Mouse (Mus musculus) MEL (cell line): ENCODE measurements around the gene Gtpbp8. TPM values are rescaled to one million over a fixed set of nuclear protein-coding genes. Genes with fewer than 3 reads are reported as not detected.

Experiments
- DNase-seq: peaks from one replicate; pipeline ENCODE4 v3.0.0; 2011; ENCODE audit warnings: low read depth, low spot score
- H3K27ac ChIP-seq: 2 replicates; pipeline ENCODE4 v1.5.1; 2012; ENCODE audit warnings: low read depth, mild to moderate bottlenecking, control low read depth, low read length, moderate library complexity; ENCODE audit not compliant: control insufficient read depth
- H3K27me3 ChIP-seq, 2 experiments: fragments of 150-350 bp in 1 of 2; sonication (generic) in 1 of 2; 2 replicates each; pipeline ENCODE4 v1.6.1; 2012; ENCODE audit warnings: low read length in 2 of 2, mild to moderate bottlenecking in 2 of 2, improper control_type of control experiment in 1 of 2, moderate library complexity in 1 of 2; ENCODE audit not compliant: insufficient read depth in 2 of 2, control insufficient read depth in 1 of 2
- H3K36me3 ChIP-seq, 2 experiments: 2 replicates each; pipeline ENCODE4 v1.6.1; 2012 to 2014; ENCODE audit warnings: low read length in 2 of 2, improper control_type of control experiment in 1 of 2, inconsistent platforms in 1 of 2, mild to moderate bottlenecking in 1 of 2; ENCODE audit not compliant: insufficient read depth in 2 of 2, control insufficient read depth in 1 of 2
- H3K4me1 ChIP-seq, 2 experiments: fragments of 150-350 bp in 1 of 2; sonication (generic) in 1 of 2; 2 replicates each; pipeline ENCODE4 v1.6.1; 2012; ENCODE audit warnings: low read length in 2 of 2, improper control_type of control experiment in 1 of 2, mild to moderate bottlenecking in 1 of 2; ENCODE audit not compliant: insufficient read depth in 2 of 2, control insufficient read depth in 1 of 2
- H3K4me3 ChIP-seq, 2 experiments: fragments of 150-350 bp in 1 of 2; sonication (generic) in 1 of 2; 2 replicates each; pipeline ENCODE4 v1.5.1; 2012; ENCODE audit warnings: low read depth in 2 of 2, low read length in 2 of 2, mild to moderate bottlenecking in 2 of 2, moderate library complexity in 2 of 2, control low read depth in 1 of 2, improper control_type of control experiment in 1 of 2; ENCODE audit not compliant: control insufficient read depth in 1 of 2, insufficient read depth in 1 of 2
- H3K79me2 ChIP-seq: 2 replicates; pipeline ENCODE4 v1.6.1; 2012; ENCODE audit warnings: mild to moderate bottlenecking, low read length, moderate library complexity; ENCODE audit not compliant: control insufficient read depth, poor library complexity, insufficient read depth
- H3K9ac ChIP-seq: 2 replicates; pipeline ENCODE4 v1.6.1; 2012; ENCODE audit warnings: low read depth, mild to moderate bottlenecking, control low read depth, low read length, moderate library complexity; ENCODE audit not compliant: control insufficient read depth, poor library complexity, severe bottlenecking
- H3K9me3 ChIP-seq: fragments of 150-350 bp; sonication (generic); replicated peaks from 2 replicates; pipeline ENCODE4 v1.6.1; 2012; ENCODE audit warnings: mild to moderate bottlenecking, low read length, improper control_type of control experiment, moderate library complexity; ENCODE audit not compliant: insufficient read depth
- BHLHE40 ChIP-seq: IDR thresholded peaks from 2 replicates; pipeline ENCODE4 v1.6.1; 2012; ENCODE audit warnings: low read depth, mild to moderate bottlenecking, inconsistent platforms, low read length, improper control_type of control experiment, borderline replicate concordance
- CHD1 ChIP-seq: IDR thresholded peaks from 2 replicates; pipeline ENCODE4 v1.6.1; 2012; ENCODE audit warnings: low read depth, mild to moderate bottlenecking, inconsistent platforms, low read length, improper control_type of control experiment
- CHD2 ChIP-seq: IDR thresholded peaks from 2 replicates; pipeline ENCODE4 v1.6.1; 2011; ENCODE audit warnings: low read length, improper control_type of control experiment
- CTCF ChIP-seq, 3 experiments: IDR thresholded peaks in 2 of 3; conservative IDR thresholded peaks in 1 of 3; 2 replicates each; pipeline ENCODE4 v1.5.1; 2011 to 2012; ENCODE audit warnings: low read length in 3 of 3, low read depth in 2 of 3, mild to moderate bottlenecking in 2 of 3, improper control_type of control experiment in 1 of 3, inconsistent platforms in 1 of 3, mixed read lengths in 1 of 3, moderate library complexity in 1 of 3; ENCODE audit not compliant: control insufficient read depth in 1 of 3, insufficient read depth in 1 of 3, poor library complexity in 1 of 3, severe bottlenecking in 1 of 3
- E2F4 ChIP-seq: IDR thresholded peaks from 2 replicates; pipeline ENCODE4 v1.6.1; 2011; ENCODE audit warnings: low read depth, low read length, improper control_type of control experiment, borderline replicate concordance
- ELF1 ChIP-seq: IDR thresholded peaks from 2 replicates; pipeline ENCODE4 v1.6.1; 2014; ENCODE audit warnings: low read depth, mild to moderate bottlenecking, inconsistent platforms, low read length, improper control_type of control experiment, moderate library complexity
- EP300 ChIP-seq, 2 experiments: IDR thresholded peaks; 2 replicates each; pipeline ENCODE4 v1.6.1; 2011; ENCODE audit warnings: improper control_type of control experiment in 2 of 2, low read length in 2 of 2, low read depth in 1 of 2, mild to moderate bottlenecking in 1 of 2
- ETS1 ChIP-seq: IDR thresholded peaks from 2 replicates; pipeline ENCODE4 v1.6.1; 2012; ENCODE audit warnings: low read depth, mild to moderate bottlenecking, inconsistent platforms, low read length, improper control_type of control experiment, moderate library complexity
- GABPA ChIP-seq: IDR thresholded peaks from 2 replicates; pipeline ENCODE4 v1.6.1; 2012; ENCODE audit warnings: low read depth, mild to moderate bottlenecking, inconsistent platforms, low read length, improper control_type of control experiment, moderate library complexity
- GATA1 ChIP-seq: IDR thresholded peaks from 2 replicates; pipeline ENCODE4 v1.6.1; 2011; ENCODE audit warnings: low read depth, low read length, improper control_type of control experiment
- HCFC1 ChIP-seq: IDR thresholded peaks from 2 replicates; pipeline ENCODE4 v1.6.1; 2012; ENCODE audit warnings: low read depth, mild to moderate bottlenecking, inconsistent platforms, low read length, improper control_type of control experiment, moderate library complexity
- MAFK ChIP-seq: IDR thresholded peaks from 2 replicates; pipeline ENCODE4 v1.6.1; 2011; ENCODE audit warnings: low read depth, mild to moderate bottlenecking, low read length, improper control_type of control experiment, borderline replicate concordance
- MEF2A ChIP-seq: IDR thresholded peaks from 2 replicates; pipeline ENCODE4 v1.6.1; 2014; ENCODE audit warnings: low read depth, mild to moderate bottlenecking, inconsistent platforms, low read length, improper control_type of control experiment; ENCODE audit not compliant: poor library complexity, insufficient replicate concordance, severe bottlenecking; ENCODE audit errors: extremely low read depth
- MXI1 ChIP-seq: IDR thresholded peaks from 2 replicates; pipeline ENCODE4 v1.6.1; 2011; ENCODE audit warnings: mild to moderate bottlenecking, low read depth, low read length, improper control_type of control experiment
- MYB ChIP-seq: IDR thresholded peaks from 2 replicates; pipeline ENCODE4 v1.6.1; 2011; ENCODE audit warnings: mild to moderate bottlenecking, low read depth, low read length, improper control_type of control experiment
- MYC ChIP-seq: IDR thresholded peaks from 2 replicates; pipeline ENCODE4 v1.6.1; 2011; ENCODE audit warnings: low read depth, mild to moderate bottlenecking, low read length, improper control_type of control experiment, moderate library complexity
- POLR2AphosphoS5 ChIP-seq: IDR thresholded peaks from 2 replicates; pipeline ENCODE4 v1.6.1; 2012; ENCODE audit warnings: low read depth, borderline replicate concordance, mild to moderate bottlenecking, inconsistent platforms, low read length, moderate library complexity, mixed read lengths
- RAD21 ChIP-seq: IDR thresholded peaks from 2 replicates; pipeline ENCODE4 v1.6.1; 2011; ENCODE audit warnings: mild to moderate bottlenecking, low read depth, low read length, improper control_type of control experiment
- RCOR1 ChIP-seq: IDR thresholded peaks from 2 replicates; pipeline ENCODE4 v1.6.1; 2012; ENCODE audit warnings: low read depth, mild to moderate bottlenecking, inconsistent platforms, low read length, improper control_type of control experiment
- SIN3A ChIP-seq: IDR thresholded peaks from 2 replicates; pipeline ENCODE4 v1.6.1; 2012; ENCODE audit warnings: low read length, improper control_type of control experiment, inconsistent platforms
- SMC3 ChIP-seq: IDR thresholded peaks from 2 replicates; pipeline ENCODE4 v1.6.1; 2011; ENCODE audit warnings: low read depth, low read length, improper control_type of control experiment
- TBP ChIP-seq: IDR thresholded peaks from 2 replicates; pipeline ENCODE4 v1.8.0; 2011; ENCODE audit warnings: low read depth, low read length, improper control_type of control experiment
- UBTF ChIP-seq: IDR thresholded peaks from 2 replicates; pipeline ENCODE4 v1.6.1; 2012; ENCODE audit warnings: low read depth, mild to moderate bottlenecking, inconsistent platforms, low read length, improper control_type of control experiment, moderate library complexity, borderline replicate concordance; ENCODE audit not compliant: insufficient read depth
- USF1 ChIP-seq: IDR thresholded peaks from 2 replicates; pipeline ENCODE4 v1.6.1; 2014; ENCODE audit warnings: low read depth, mild to moderate bottlenecking, inconsistent platforms, low read length, improper control_type of control experiment, moderate library complexity
- USF2 ChIP-seq, 2 experiments: IDR thresholded peaks; 2 replicates each; pipeline ENCODE4 v1.6.1; 2011 to 2012; ENCODE audit warnings: improper control_type of control experiment in 2 of 2, low read length in 2 of 2, borderline replicate concordance in 1 of 2, inconsistent platforms in 1 of 2, low read depth in 1 of 2, mild to moderate bottlenecking in 1 of 2; ENCODE audit not compliant: insufficient read depth in 1 of 2
- ZMIZ1 ChIP-seq: IDR thresholded peaks from 2 replicates; pipeline ENCODE4 v1.6.1; 2012; ENCODE audit warnings: low read depth, mild to moderate bottlenecking, inconsistent platforms, low read length, improper control_type of control experiment, moderate library complexity
- ZNF384 ChIP-seq: IDR thresholded peaks from 2 replicates; pipeline ENCODE4 v1.6.1; 2012; ENCODE audit warnings: low read depth, mild to moderate bottlenecking, inconsistent platforms, low read length, improper control_type of control experiment
- polyA plus RNA-seq, 2 experiments: library from polyadenylated mRNA; stranded (reverse) in 1 of 2; unstranded in 1 of 2; fragments of >175 nt in 1 of 2; fragments of >200 nt in 1 of 2; gene quantifications; 2 replicates each; pipeline versions ENCODE4 v1.2.1 to v1.2.4; 2012; ENCODE audit warnings: low replicate concordance in 2 of 2, low read depth in 1 of 2; ENCODE audit not compliant: insufficient read length in 2 of 2, insufficient read depth in 1 of 2, missing spikeins in 1 of 2
- total RNA-seq: library from RNA; depleted of rRNA; stranded (reverse); fragments of 300-350 nt; gene quantifications from 2 replicates; pipeline ENCODE4 v1.2.3, GENCODE M21; 2012

Gtpbp8 gene
- total and polyA plus RNA-seq, 3 experiments: 10.7 to 14.4 TPM; not detected in 1

- Histone ChIP-seq H3K4me3 (no peak overlapping the region), H3K27ac (no peak overlapping the region), H3K9me3 (no peaks in the 10 kb centered on the region), H3K79me2 (no peaks in the 10 kb centered on the region), H3K9ac (no peak overlapping the region), H3K36me3 (no peaks in the 10 kb centered on the region), H3K27me3 (no peaks in the 10 kb centered on the region), H3K4me1 (no peaks in the 10 kb centered on the region)
- no peak for DNase-seq
- no peak for TF ChIP-seq MXI1
- no peak for TF ChIP-seq POLR2AphosphoS5
- no peak for TF ChIP-seq UBTF
- TF ChIP-seq USF2 (IDR thresholded peaks at IDR 0.05; ENCODE audit: borderline replicate concordance in 1 of 2, insufficient read depth in 1 of 2, low read depth in 1 of 2, low read length in 2 of 2): no peak
- no peak for TF ChIP-seq MYB
- no peak for TF ChIP-seq MYC
- no peak for TF ChIP-seq RAD21
- no peak for TF ChIP-seq USF1
- TF ChIP-seq ETS1: no peak
- TF ChIP-seq CHD2: no peak
- no peak for TF ChIP-seq TBP
- no peak for TF ChIP-seq CTCF (IDR thresholded peaks at IDR 0.05 in 2 of 3, conservative IDR thresholded peaks at IDR 0.05 in 1 of 3; ENCODE audit: control insufficient read depth in 1 of 3, insufficient read depth in 1 of 3, low read depth in 2 of 3, low read length in 3 of 3, poor library complexity in 1 of 3, severe bottlenecking in 1 of 3)
- TF ChIP-seq SMC3: no peak
- TF ChIP-seq ELF1: no peak
- no peak for TF ChIP-seq MEF2A
Observed at GRCm38 (mm10) chr16:44794416-44794815, 48.3 kb upstream of the Gtpbp8 start.

GRCm38 (mm10) chr16:44786934-44787333, 40.8 kb upstream of the Gtpbp8 start:
- Histone ChIP-seq H3K9me3 (no peaks in the 10 kb centered on the region), H3K36me3 (no peaks in the 10 kb centered on the region), H3K27me3 (no peaks in the 10 kb centered on the region), H3K9ac (no peak overlapping the region), H3K27ac (no peak overlapping the region), H3K79me2 (no peaks in the 10 kb centered on the region), H3K4me3 (no peak overlapping the region), H3K4me1 (no peaks in the 10 kb centered on the region)
- DNase-seq: no peak
- TF ChIP-seq ZMIZ1 (no peak), GATA1 (no peak), ELF1 (no peak), HCFC1 (no peak), EP300 (IDR thresholded peaks at IDR 0.05; ENCODE audit: low read depth in 1 of 2, low read length in 2 of 2) (no peak), USF1 (no peak), E2F4 (no peak), CHD1 (no peak), GABPA (no peak), SIN3A (no peak), MAFK (no peak), CHD2 (no peak), ETS1 (no peak), RCOR1 (no peak), ZNF384 (no peak), MYB (no peak), CTCF (IDR thresholded peaks at IDR 0.05 in 2 of 3, conservative IDR thresholded peaks at IDR 0.05 in 1 of 3; ENCODE audit: control insufficient read depth in 1 of 3, insufficient read depth in 1 of 3, low read depth in 2 of 3, low read length in 3 of 3, poor library complexity in 1 of 3, severe bottlenecking in 1 of 3) (no peak), USF2 (IDR thresholded peaks at IDR 0.05; ENCODE audit: borderline replicate concordance in 1 of 2, insufficient read depth in 1 of 2, low read depth in 1 of 2, low read length in 2 of 2) (no peak), BHLHE40 (no peak), TBP (no peak)
